Mouse (Mus musculus): ENCODE data around the gene Acy3. TPM values are rescaled to one million over a fixed set of nuclear protein-coding genes. Genes with fewer than 3 reads are reported as not detected.

Gene Acy3
- polyA plus RNA-seq, 1 experiment from 2014 or later, result 11.9 TPM

Other genes starting within 250 kb of the Acy3 start
- gene Kmt5b, start 219.1 kb upstream of the Acy3 start, polyA plus RNA-seq (2015; fragmentation: Nextera tagmentation; extraction: Ambion mirVana), result 28.1 and 29.5 TPM in 2 replicates
- gene Chka, start 134.8 kb upstream of the Acy3 start, polyA plus RNA-seq (2015; fragmentation: Nextera tagmentation; extraction: Ambion mirVana), result 56.8 and 60.0 TPM in 2 replicates
- 56.8 and 60.5 TPM in 2 replicates for gene Tcirg1, start 79.4 kb upstream of the Acy3 start, polyA plus RNA-seq (2015; fragmentation: Nextera tagmentation; extraction: Ambion mirVana)
- gene Ndufs8, start 73.8 kb upstream of the Acy3 start, polyA plus RNA-seq (2015; fragmentation: Nextera tagmentation; extraction: Ambion mirVana), result 285 and 290 TPM in 2 replicates
- gene Aldh3b1, start 56.8 kb upstream of the Acy3 start, polyA plus RNA-seq (2015; fragmentation: Nextera tagmentation; extraction: Ambion mirVana), result 5.4 and 5.9 TPM in 2 replicates
- gene Unc93b1, start 51.4 kb upstream of the Acy3 start, polyA plus RNA-seq (2015; fragmentation: Nextera tagmentation; extraction: Ambion mirVana), result 21.7 and 21.9 TPM in 2 replicates
- gene Aldh3b3, start 27.9 kb upstream of the Acy3 start, polyA plus RNA-seq (2015; fragmentation: Nextera tagmentation; extraction: Ambion mirVana), result 0.18 and 0.24 TPM in 2 replicates
- gene Aldh3b2, start 14.2 kb upstream of the Acy3 start, polyA plus RNA-seq (2015; fragmentation: Nextera tagmentation; extraction: Ambion mirVana), result 1.8 and 2.0 TPM in 2 replicates
- gene Tbx10, start 6.2 kb downstream of the Acy3 start, polyA plus RNA-seq (2015; fragmentation: Nextera tagmentation; extraction: Ambion mirVana), result 0.11 TPM in 1 of 2 replicates, not detected in the other
- 21.8 and 22.0 TPM in 2 replicates for gene Nudt8, start 14.0 kb downstream of the Acy3 start, polyA plus RNA-seq (2015; fragmentation: Nextera tagmentation; extraction: Ambion mirVana)
- gene Gm49405, start 14.1 kb downstream of the Acy3 start, polyA plus RNA-seq (2015; fragmentation: Nextera tagmentation; extraction: Ambion mirVana), result 2.4 and 2.5 TPM in 2 replicates
- 3.8 and 3.9 TPM in 2 replicates for gene Doc2g, start 16.7 kb downstream of the Acy3 start, polyA plus RNA-seq (2015; fragmentation: Nextera tagmentation; extraction: Ambion mirVana)
- 177 and 184 TPM in 2 replicates for gene Ndufv1, start 26.2 kb downstream of the Acy3 start, polyA plus RNA-seq (2015; fragmentation: Nextera tagmentation; extraction: Ambion mirVana)
- gene Gstp1, start 51.4 kb downstream of the Acy3 start, polyA plus RNA-seq (2015; fragmentation: Nextera tagmentation; extraction: Ambion mirVana), result 432 and 433 TPM in 2 replicates
- 3.5 and 5.0 TPM in 2 replicates for gene Gstp2, start 59.5 kb downstream of the Acy3 start, polyA plus RNA-seq (2015; fragmentation: Nextera tagmentation; extraction: Ambion mirVana)
- 0.85 and 1.9 TPM in 2 replicates for gene Gstp3, start 73.0 kb downstream of the Acy3 start, polyA plus RNA-seq (2015; fragmentation: Nextera tagmentation; extraction: Ambion mirVana)
- gene Cabp2, start 95.0 kb downstream of the Acy3 start, polyA plus RNA-seq (2015; fragmentation: Nextera tagmentation; extraction: Ambion mirVana), result not detected in 2 replicates
- 111 and 128 TPM in 2 replicates for gene Cdk2ap2, start 110.6 kb downstream of the Acy3 start, polyA plus RNA-seq (2015; fragmentation: Nextera tagmentation; extraction: Ambion mirVana)
- 12.6 and 14.4 TPM in 2 replicates for gene Pitpnm1, start 113.4 kb downstream of the Acy3 start, polyA plus RNA-seq (2015; fragmentation: Nextera tagmentation; extraction: Ambion mirVana)
- gene Aip, start 139.3 kb downstream of the Acy3 start, polyA plus RNA-seq (2015; fragmentation: Nextera tagmentation; extraction: Ambion mirVana), result 102 TPM in 2 replicates
- not detected in 2 replicates for gene Gpr152, start 153.2 kb downstream of the Acy3 start, polyA plus RNA-seq (2015; fragmentation: Nextera tagmentation; extraction: Ambion mirVana)
- 0.16 TPM in 1 of 2 replicates, not detected in the other for gene Cabp4, start 157.5 kb downstream of the Acy3 start, polyA plus RNA-seq (2015; fragmentation: Nextera tagmentation; extraction: Ambion mirVana)
- 174 and 184 TPM in 2 replicates for gene Coro1b, start 162.0 kb downstream of the Acy3 start, polyA plus RNA-seq (2015; fragmentation: Nextera tagmentation; extraction: Ambion mirVana)
- 4.6 and 14.2 TPM in 2 replicates for gene Ptprcap, start 167.0 kb downstream of the Acy3 start, polyA plus RNA-seq (2015; fragmentation: Nextera tagmentation; extraction: Ambion mirVana)
- 51.6 and 52.7 TPM in 2 replicates for gene Rps6kb2, start 176.8 kb downstream of the Acy3 start, polyA plus RNA-seq (2015; fragmentation: Nextera tagmentation; extraction: Ambion mirVana)
- 2.5 and 3.2 TPM in 2 replicates for gene Carns1, start 188.9 kb downstream of the Acy3 start, polyA plus RNA-seq (2015; fragmentation: Nextera tagmentation; extraction: Ambion mirVana)
- 4.0 and 7.0 TPM in 2 replicates for gene Tbc1d10c, start 204.7 kb downstream of the Acy3 start, polyA plus RNA-seq (2015; fragmentation: Nextera tagmentation; extraction: Ambion mirVana)
- gene Ppp1ca, start 205.5 kb downstream of the Acy3 start, polyA plus RNA-seq (2015; fragmentation: Nextera tagmentation; extraction: Ambion mirVana), result 911 and 931 TPM in 2 replicates
- 30.5 and 33.6 TPM in 2 replicates for gene Rad9a, start 215.1 kb downstream of the Acy3 start, polyA plus RNA-seq (2015; fragmentation: Nextera tagmentation; extraction: Ambion mirVana)
- gene Clcf1, start 227.7 kb downstream of the Acy3 start, polyA plus RNA-seq (2015; fragmentation: Nextera tagmentation; extraction: Ambion mirVana), result 4.8 and 6.1 TPM in 2 replicates
- not detected in 2 replicates for gene AC109138.7, start 227.8 kb downstream of the Acy3 start, polyA plus RNA-seq (2015; fragmentation: Nextera tagmentation; extraction: Ambion mirVana)
- 32.6 and 38.0 TPM in 2 replicates for gene Pold4, start 245.3 kb downstream of the Acy3 start, polyA plus RNA-seq (2015; fragmentation: Nextera tagmentation; extraction: Ambion mirVana)